Mouse (Mus musculus) liver, postnatal 0 days (tissue): ENCODE results near the gene Vwce.
A peak's percentile ranks its signal among the peaks of the same experiment; 100 is the strongest.

Experiments
- CTCF ChIP-seq: sonication (generic); IDR thresholded peaks from 2 replicates; pipeline ENCODE4 v1.5.1; 2016; ENCODE audit warnings: antibody characterized with exemption, low read depth
- EP300 ChIP-seq: IDR thresholded peaks from 2 replicates; pipeline ENCODE4 v1.6.1; 2016; ENCODE audit warnings: antibody characterized with exemption, low read depth, mild to moderate bottlenecking

DNA sequence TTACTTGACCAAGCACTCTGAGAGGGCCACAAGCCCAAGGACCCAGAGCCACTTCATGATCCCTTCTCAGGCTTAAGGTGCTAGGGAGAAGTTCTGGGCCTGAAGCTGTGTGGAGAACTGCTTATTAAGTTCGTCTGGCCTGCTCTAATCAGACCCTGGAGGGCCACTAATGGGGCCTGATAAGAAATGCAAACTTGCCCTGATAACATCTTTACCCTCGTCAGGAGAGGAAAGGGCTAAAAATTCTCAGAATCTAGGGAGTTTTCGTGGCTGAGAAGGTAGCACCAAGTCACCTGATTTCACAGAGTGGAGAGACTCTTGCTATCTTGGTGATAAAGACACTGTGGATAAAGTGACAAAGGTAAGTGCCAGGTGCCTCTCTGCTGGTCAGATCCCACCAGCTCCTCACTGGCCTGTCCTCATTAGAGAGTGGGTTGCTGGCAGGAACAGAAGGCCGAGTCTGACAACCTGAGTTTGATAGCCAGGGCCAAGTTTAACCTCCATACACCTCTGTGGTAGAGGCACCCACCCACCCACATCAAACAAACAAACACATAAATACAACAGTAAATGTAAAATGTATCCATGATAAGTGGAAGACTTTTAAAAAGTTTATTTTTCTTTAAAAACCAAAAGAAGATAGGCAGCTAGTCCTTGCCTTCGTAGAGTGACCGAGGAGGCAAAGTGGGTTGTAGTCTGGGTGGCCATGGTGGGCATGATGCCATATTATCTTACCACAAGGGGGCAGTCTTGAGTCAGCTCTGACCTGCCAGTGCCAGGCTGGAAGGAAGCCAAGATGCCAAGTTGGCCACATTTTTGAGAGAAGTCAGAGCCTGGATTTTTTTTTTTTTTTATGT is 44.1 kb downstream of the Vwce start, which contains the start of gene Pga5:
- TF ChIP-seq CTCF = peak; percentile 95
- TF ChIP-seq EP300 = no peak
